Mouse (Mus musculus) kidney, adult 2 months (tissue): ENCODE data around the gene Sptb. TPM values are rescaled to one million over a fixed set of nuclear protein-coding genes. Genes with fewer than 3 reads are reported as not detected.
A peak's percentile ranks its signal among the peaks of the same experiment; 100 is the strongest.

Source experiments
- DNase-seq: peaks from one replicate; pipeline ENCODE4 v3.0.0; 2021
- H3K27ac ChIP-seq: fragments of 200-500 bp; 2 replicates; pipeline ENCODE4 v1.5.1; 2012; ENCODE audit warnings: low read depth, low read length, control low read depth, inconsistent platforms; ENCODE audit not compliant: insufficient read depth
- H3K27me3 ChIP-seq: fragments of 200-500 bp; replicated peaks from 2 replicates; pipeline ENCODE4 v1.6.1; 2012; ENCODE audit warnings: mild to moderate bottlenecking, moderate library complexity, low read length, inconsistent platforms; ENCODE audit not compliant: control insufficient read depth, insufficient read depth
- H3K36me3 ChIP-seq: fragments of 200-500 bp; 2 replicates; pipeline ENCODE4 v1.6.1; 2012; ENCODE audit warnings: mild to moderate bottlenecking, moderate library complexity, low read length, inconsistent platforms; ENCODE audit not compliant: control insufficient read depth, insufficient read depth
- H3K4me1 ChIP-seq: fragments of 200-500 bp; 2 replicates; pipeline ENCODE4 v1.6.1; 2011; ENCODE audit warnings: low read length; ENCODE audit not compliant: control insufficient read depth, insufficient read depth
- H3K4me3 ChIP-seq: fragments of 200-500 bp; 2 replicates; pipeline ENCODE4 v1.5.1; 2011; ENCODE audit warnings: mild to moderate bottlenecking, low read depth, low read length, control low read depth; ENCODE audit not compliant: insufficient read depth
- CTCF ChIP-seq: fragments of 200-500 bp; conservative IDR thresholded peaks from 2 replicates; pipeline ENCODE4 v1.5.1; 2011; ENCODE audit warnings: low read depth, mild to moderate bottlenecking, control low read depth, low read length, moderate library complexity, mixed read lengths; ENCODE audit not compliant: insufficient read depth, insufficient read length
- POLR2A ChIP-seq: fragments of 200-500 bp; IDR thresholded peaks from one replicate; pipeline ENCODE4 v1.6.1; 2011; ENCODE audit warnings: low read depth, low read length, control low read depth
- WGBS: fragments of 180-500 bp; shearing (Covaris S2); methylation state at CpG from one replicate; pipeline ENCODE4 v1.1.7; 2018; 5-methylcytosine and 5-hydroxymethylcytosine counted together
- polyA plus RNA-seq: library from polyadenylated mRNA; depleted of rRNA; stranded (reverse); fragments of >200 nt; gene quantifications from 2 replicates; pipeline ENCODE4 v1.2.3, GENCODE M21; 2012

Sptb gene
- polyA plus RNA-seq, 1 experiment: 1.9 TPM

GRCm38 (mm10) chr12:76645222-76646110 lies 64.9 kb downstream of the Sptb start:
- H3K4me3 ChIP-seq: no peak overlapping the region
- H3K27ac ChIP-seq: no peak overlapping the region
- no peaks in the 10 kb centered on the region for H3K27me3 ChIP-seq
- H3K4me1 ChIP-seq: no peaks in the 10 kb centered on the region
- DNase-seq: no peak
- no peaks in the 10 kb centered on the region for H3K36me3 ChIP-seq
- 34% methylated on average over 23 of the region's 23 CpGs for WGBS
- TF ChIP-seq POLR2A (no peak), CTCF (no peak)

- Histone ChIP-seq H3K27ac (no peak overlapping the region), H3K4me3 (no peak overlapping the region), H3K4me1 (no peaks in the 10 kb centered on the region), H3K36me3 (no peaks in the 10 kb centered on the region), H3K27me3 (no peaks in the 10 kb centered on the region)
- no peak for TF ChIP-seq POLR2A
- no peak for TF ChIP-seq CTCF
- DNase-seq: no peak
- 79% methylated on average over 8 of the region's 8 CpGs for WGBS
Measured at GRCm38 (mm10) chr12:76643679-76644078, 66.7 kb downstream of the Sptb start.

GRCm38 (mm10) chr12:76642616-76643015 lies 67.7 kb downstream of the Sptb start:
- DNase-seq: no peak
- no peaks in the 10 kb centered on the region for H3K36me3 ChIP-seq
- 79% methylated on average over 4 of the region's 4 CpGs for WGBS

GRCm38 (mm10) chr12:76640620-76641019 lies 69.7 kb downstream of the Sptb start:
- H3K4me3 ChIP-seq: no peak overlapping the region
- TF ChIP-seq POLR2A (no peak), CTCF (no peak)
- H3K4me1 ChIP-seq: no peaks in the 10 kb centered on the region
- no peaks in the 10 kb centered on the region for H3K36me3 ChIP-seq
- 56% methylated on average over 8 of the region's 8 CpGs for WGBS
- no peak for DNase-seq
- no peak overlapping the region for H3K27ac ChIP-seq
- H3K27me3 ChIP-seq: no peaks in the 10 kb centered on the region

More at GRCm38 (mm10) chr12:76642616-76643015, 67.7 kb downstream of the Sptb start:
- Histone ChIP-seq H3K4me1 (no peaks in the 10 kb centered on the region), H3K27ac (no peak overlapping the region), H3K27me3 (no peaks in the 10 kb centered on the region), H3K4me3 (no peak overlapping the region)
- TF ChIP-seq CTCF (no peak), POLR2A (no peak)

- H3K36me3 ChIP-seq: no peaks in the 10 kb centered on the region
- no peak overlapping the region for H3K4me3 ChIP-seq
- WGBS: 34% methylated on average over 15 of the region's 15 CpGs
- no peak overlapping the region for H3K27ac ChIP-seq
- peak; percentile 67 for DNase-seq
- H3K27me3 ChIP-seq: no peaks in the 10 kb centered on the region
- no peak for TF ChIP-seq CTCF
- no peak for TF ChIP-seq POLR2A
- H3K4me1 ChIP-seq: no peaks in the 10 kb centered on the region
Measured at GRCm38 (mm10) chr12:76634899-76635693, 75.3 kb downstream of the Sptb start.

GRCm38 (mm10) chr12:76623374-76623773 lies 87.0 kb downstream of the Sptb start:
- Histone ChIP-seq H3K27me3 (no peaks in the 10 kb centered on the region), H3K36me3 (no peaks in the 10 kb centered on the region), H3K4me1 (no peaks in the 10 kb centered on the region), H3K4me3 (no peak overlapping the region), H3K27ac (no peak overlapping the region)
- TF ChIP-seq CTCF (no peak), POLR2A (no peak)
- DNase-seq: no peak
- 92% methylated on average over 6 of the region's 6 CpGs for WGBS

- Histone ChIP-seq H3K27me3 (no peaks in the 10 kb centered on the region), H3K4me1 (no peaks in the 10 kb centered on the region), H3K27ac (no peak overlapping the region), H3K4me3 (no peak overlapping the region), H3K36me3 (no peaks in the 10 kb centered on the region)
- no peak for TF ChIP-seq CTCF
- no peak for TF ChIP-seq POLR2A
- WGBS: 73% methylated on average over 5 of the region's 5 CpGs
- no peak for DNase-seq
Measured at GRCm38 (mm10) chr12:76619847-76620246, 90.5 kb downstream of the Sptb start.
